Mouse (Mus musculus): ENCODE results near the gene Gm9918. TPM values are rescaled to one million over a fixed set of nuclear protein-coding genes. Genes with fewer than 3 reads are reported as not detected.
A peak's percentile ranks its signal among the peaks of the same experiment; 100 is the strongest.

The Gm9918 gene
- polyA plus RNA-seq, 1 experiment from 2014 or later = 1.1 TPM

DNA sequence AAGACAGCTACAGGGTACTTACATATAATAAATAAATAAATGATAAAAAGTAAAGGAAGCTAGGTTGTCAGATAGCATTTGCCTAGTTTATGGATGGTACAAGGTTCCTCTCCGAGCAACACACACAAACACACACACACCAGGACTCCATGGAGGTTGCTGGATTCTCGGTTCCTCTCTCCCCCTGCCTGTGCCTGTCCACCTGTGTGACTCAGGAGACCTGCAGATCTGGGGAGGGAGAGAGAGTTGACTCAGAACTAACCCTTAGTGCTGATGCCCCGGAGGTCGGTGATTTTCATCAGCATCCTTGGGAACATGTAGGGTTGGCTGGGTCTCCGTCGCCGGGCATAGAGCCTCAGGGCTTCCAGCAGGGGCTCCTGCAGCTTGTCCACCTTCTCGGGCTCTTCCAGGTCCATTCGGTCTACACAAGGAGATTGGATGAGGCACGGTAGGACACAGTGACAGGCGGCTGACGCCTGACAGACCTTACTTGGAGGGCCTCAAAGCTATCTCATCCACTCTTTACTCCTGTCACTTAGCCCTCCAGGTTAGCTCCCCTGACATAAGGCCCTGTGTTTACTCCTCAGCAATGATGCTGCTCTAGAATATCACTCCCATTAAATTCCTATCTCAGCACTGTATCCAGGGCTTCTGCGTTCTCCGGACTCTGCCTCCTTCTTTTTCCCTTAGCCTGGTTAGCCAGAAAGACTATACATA, 31.7 kb upstream of the Gm9918 start:
- H3K4me2 ChIP-seq (replicated peaks) = no peak overlapping the region
- no peaks in the 10 kb centered on the region for H3K27me3 ChIP-seq
- no peak overlapping the region for H3K27ac ChIP-seq
- no peak overlapping the region for H3K9ac ChIP-seq
- WGBS = 91% methylated on average over 14 of the region's 14 CpGs
- no peak for ATAC-seq (ENCODE audit: insufficient number of reproducible peaks, insufficient read depth, low FRiP score, low TSS enrichment)
- H3K9me3 ChIP-seq = no peaks in the 10 kb centered on the region
- H3K36me3 ChIP-seq = peaks cover 72% of the 10 kb centered on the region
- H3K4me1 ChIP-seq = peaks cover 26% of the 10 kb centered on the region
- no peak overlapping the region for H3K4me3 ChIP-seq

GRCm38 (mm10) chr15:102239260-102239590, 31.1 kb upstream of the Gm9918 start:
- Histone ChIP-seq H3K36me3 (peaks cover 71% of the 10 kb centered on the region), H3K9ac (no peak overlapping the region), H3K4me1 (peaks cover 32% of the 10 kb centered on the region), H3K27ac (no peak overlapping the region), H3K4me3 (no peak overlapping the region), H3K27me3 (no peaks in the 10 kb centered on the region), H3K4me2 (replicated peaks) (no peak overlapping the region), H3K9me3 (no peaks in the 10 kb centered on the region)
- 15% methylated on average over 9 of the region's 9 CpGs for WGBS
- ATAC-seq (ENCODE audit: insufficient number of reproducible peaks, insufficient read depth, low FRiP score, low TSS enrichment) = no peak

- Histone ChIP-seq H3K9me3 (no peaks in the 10 kb centered on the region), H3K4me1 (peaks cover 36% of the 10 kb centered on the region), H3K27me3 (no peaks in the 10 kb centered on the region), H3K4me2 (replicated peaks) (no peak overlapping the region), H3K27ac (no peak overlapping the region), H3K9ac (no peak overlapping the region), H3K36me3 (peaks cover 65% of the 10 kb centered on the region), H3K4me3 (no peak overlapping the region)
- 86% methylated on average over 11 of the region's 11 CpGs for WGBS
- ATAC-seq (ENCODE audit: insufficient number of reproducible peaks, insufficient read depth, low FRiP score, low TSS enrichment) = no peak
These were observed 30.5 kb upstream of the Gm9918 start for GRCm38 (mm10) chr15:102239851-102240250.

DNA sequence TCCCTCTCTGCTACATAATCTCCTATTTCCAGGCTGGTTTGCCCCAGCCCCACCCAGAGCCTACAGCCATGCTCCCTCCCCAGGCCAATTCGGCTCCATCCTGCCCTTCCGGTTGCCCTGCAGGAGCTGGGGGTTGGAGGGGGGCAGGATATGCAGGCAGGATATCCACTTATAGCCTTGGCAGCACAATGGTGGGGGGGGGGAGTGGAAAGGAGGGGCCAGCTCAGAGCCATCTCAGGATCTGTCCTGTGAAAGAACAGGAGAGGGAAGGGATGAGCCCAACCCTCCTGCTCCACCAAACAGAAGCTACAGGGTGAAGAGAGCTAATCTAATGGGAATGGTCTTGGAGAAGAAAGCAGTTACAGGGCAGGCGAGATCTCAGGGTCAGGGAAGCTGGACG, 29.8 kb upstream of the Gm9918 start:
- H3K9ac ChIP-seq = no peak overlapping the region
- WGBS = 63% methylated on average over 4 of the region's 4 CpGs
- H3K36me3 ChIP-seq = peaks cover 58% of the 10 kb centered on the region
- ATAC-seq (ENCODE audit: insufficient number of reproducible peaks, insufficient read depth, low FRiP score, low TSS enrichment) = no peak
- H3K4me1 ChIP-seq = peaks cover 31% of the 10 kb centered on the region
- H3K9me3 ChIP-seq = no peaks in the 10 kb centered on the region
- H3K27ac ChIP-seq = no peak overlapping the region
- no peak overlapping the region for H3K4me3 ChIP-seq
- no peaks in the 10 kb centered on the region for H3K27me3 ChIP-seq
- H3K4me2 ChIP-seq (replicated peaks) = no peak overlapping the region

DNA sequence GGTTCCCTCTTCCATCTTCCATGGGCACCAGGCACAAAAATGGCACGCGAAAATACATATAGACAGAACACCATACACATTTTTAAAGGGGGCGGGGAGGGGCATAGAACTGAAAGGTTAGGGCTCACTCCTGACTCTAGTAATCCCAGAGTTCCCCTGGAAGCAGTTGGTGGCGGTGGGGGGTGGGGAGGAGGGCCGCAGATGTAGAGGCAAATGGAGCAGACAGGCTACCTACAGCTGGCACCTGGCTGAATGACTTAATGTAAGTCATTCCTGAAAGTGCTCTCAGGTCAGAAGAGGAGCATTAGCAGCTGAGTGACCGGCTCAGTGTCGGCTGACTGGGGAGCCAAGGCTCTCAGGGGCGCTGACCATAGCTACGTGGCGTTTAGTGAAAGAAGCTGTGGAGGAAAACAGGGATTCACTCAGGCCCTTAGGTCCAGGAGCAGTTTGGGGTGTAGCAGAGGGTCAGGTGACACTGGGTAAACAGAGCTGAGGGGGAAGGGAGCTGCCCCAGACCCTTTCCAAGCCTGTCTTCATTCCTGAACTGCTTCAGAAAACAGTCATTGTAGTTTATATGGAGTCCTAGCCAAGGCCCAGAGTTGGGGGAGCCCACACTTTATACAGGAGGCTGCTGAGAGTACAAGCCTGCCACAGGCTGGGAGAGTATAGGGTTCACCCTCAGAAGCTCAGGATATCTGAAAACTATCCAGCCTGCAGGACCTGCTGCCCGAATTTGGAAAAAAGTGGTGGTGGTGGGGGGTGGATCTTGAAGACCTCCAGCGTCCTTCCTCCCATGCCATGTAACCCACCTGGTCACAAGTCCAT, 27.7 kb upstream of the Gm9918 start:
- Histone ChIP-seq H3K4me2 (replicated peaks) (peak overlapping the region; percentile 93), H3K9me3 (no peaks in the 10 kb centered on the region), H3K27ac (peak overlapping the region; percentile 99), H3K27me3 (no peaks in the 10 kb centered on the region), H3K4me1 (peaks cover 31% of the 10 kb centered on the region), H3K9ac (peak overlapping the region; percentile 59), H3K4me3 (peak overlapping the region; percentile 60), H3K36me3 (peaks cover 42% of the 10 kb centered on the region)
- no peak for ATAC-seq (ENCODE audit: insufficient number of reproducible peaks, insufficient read depth, low FRiP score, low TSS enrichment)
- 27% methylated on average over 12 of the region's 12 CpGs for WGBS

DNA sequence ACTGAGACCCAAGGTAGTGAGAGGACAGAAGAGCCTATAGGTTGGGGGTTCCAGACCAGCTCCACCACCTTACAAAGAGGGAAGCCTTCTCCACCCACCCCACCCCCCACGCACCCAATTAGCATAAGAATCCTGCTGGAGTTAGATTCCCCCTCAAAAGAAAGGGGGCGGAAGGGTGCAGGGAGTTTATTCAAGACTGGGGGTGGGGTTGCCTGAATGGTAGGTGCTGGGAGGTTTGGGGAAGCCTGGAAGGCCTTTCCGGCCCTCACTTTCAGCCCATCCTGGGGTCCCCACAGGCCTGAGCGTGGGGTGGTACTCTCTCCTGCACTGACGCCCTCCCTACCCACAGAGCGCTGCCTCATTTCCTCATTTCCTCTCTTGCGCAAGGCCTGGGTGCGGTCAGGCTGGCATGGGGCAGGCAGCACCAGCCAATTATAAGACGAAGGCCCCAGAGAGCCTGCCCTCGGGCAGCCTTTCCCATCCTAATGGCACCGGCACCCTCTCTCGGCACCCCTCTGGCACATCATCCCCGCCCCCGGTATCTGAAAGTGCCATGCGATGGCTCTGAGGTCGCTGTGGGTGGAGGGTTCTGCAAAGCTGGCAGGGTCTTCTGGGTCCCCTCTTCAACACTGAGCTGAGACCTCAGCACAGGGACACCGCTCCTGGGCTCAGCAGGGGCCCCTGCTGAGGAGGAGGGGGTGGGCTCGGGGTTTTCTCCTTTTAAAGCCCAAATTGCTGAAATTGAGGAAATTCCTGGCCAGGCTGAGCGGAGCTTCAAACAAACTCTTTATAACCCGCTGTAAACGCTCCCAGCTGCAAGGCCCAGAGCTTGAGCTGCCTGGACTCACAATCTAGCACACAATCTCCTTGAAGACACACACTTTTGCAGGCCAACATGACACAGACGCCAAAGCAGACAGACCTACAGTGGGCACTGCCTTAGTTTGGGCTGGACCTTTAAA, 26.9 kb upstream of the Gm9918 start:
- H3K4me3 ChIP-seq = peak overlapping the region; percentile 60
- H3K27me3 ChIP-seq = no peaks in the 10 kb centered on the region
- peaks cover 34% of the 10 kb centered on the region for H3K36me3 ChIP-seq
- peak overlapping the region; percentile 99 for H3K27ac ChIP-seq
- peaks cover 33% of the 10 kb centered on the region for H3K4me1 ChIP-seq
- ATAC-seq (ENCODE audit: insufficient number of reproducible peaks, insufficient read depth, low FRiP score, low TSS enrichment) = no peak
- H3K9ac ChIP-seq = peak overlapping the region; percentile 59
- WGBS = 8% methylated on average over 22 of the region's 22 CpGs
- no peaks in the 10 kb centered on the region for H3K9me3 ChIP-seq
- H3K4me2 ChIP-seq (replicated peaks) = peak overlapping the region; percentile 93

- Histone ChIP-seq H3K27me3 (no peaks in the 10 kb centered on the region), H3K9ac (peak overlapping the region; percentile 64), H3K36me3 (peaks cover 24% of the 10 kb centered on the region), H3K27ac (peak overlapping the region; percentile 99), H3K4me2 (replicated peaks) (peak overlapping the region; percentile 93), H3K9me3 (no peaks in the 10 kb centered on the region), H3K4me1 (peaks cover 44% of the 10 kb centered on the region), H3K4me3 (peak overlapping the region; percentile 60)
- no peak for ATAC-seq (ENCODE audit: insufficient number of reproducible peaks, insufficient read depth, low FRiP score, low TSS enrichment)
- 4% methylated on average over 16 of the region's 19 CpGs for WGBS
These were observed 25.8 kb upstream of the Gm9918 start for GRCm38 (mm10) chr15:102244306-102245191.

DNA sequence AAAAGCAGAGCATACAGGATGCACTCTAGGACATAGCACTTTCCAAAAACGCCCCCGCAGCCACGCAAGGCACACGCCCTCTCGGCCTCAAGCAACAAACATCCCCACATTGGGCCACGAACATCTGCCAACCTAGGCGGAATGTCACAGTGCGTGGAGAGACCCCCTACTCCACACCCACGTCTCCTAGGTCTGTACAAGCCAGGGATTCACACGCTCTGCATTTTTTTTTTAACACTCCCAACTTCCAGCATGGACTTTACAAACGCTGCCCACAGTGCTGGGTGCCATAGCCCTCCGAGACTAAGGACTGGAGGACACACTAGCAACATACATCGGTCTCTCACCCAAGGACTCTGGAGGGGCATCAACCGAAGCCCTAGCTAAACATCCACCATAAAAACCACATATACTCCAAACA, 24.9 kb upstream of the Gm9918 start:
- ATAC-seq (ENCODE audit: insufficient number of reproducible peaks, insufficient read depth, low FRiP score, low TSS enrichment) = no peak
- 3% methylated on average over 14 of the region's 14 CpGs for WGBS
- Histone ChIP-seq H3K27ac (peak overlapping the region; percentile 99), H3K9me3 (no peaks in the 10 kb centered on the region), H3K27me3 (no peaks in the 10 kb centered on the region), H3K36me3 (peaks cover 19% of the 10 kb centered on the region), H3K9ac (peak overlapping the region; percentile 64), H3K4me2 (replicated peaks) (peak overlapping the region; percentile 93), H3K4me1 (peaks cover 53% of the 10 kb centered on the region), H3K4me3 (peak overlapping the region; percentile 60)

DNA sequence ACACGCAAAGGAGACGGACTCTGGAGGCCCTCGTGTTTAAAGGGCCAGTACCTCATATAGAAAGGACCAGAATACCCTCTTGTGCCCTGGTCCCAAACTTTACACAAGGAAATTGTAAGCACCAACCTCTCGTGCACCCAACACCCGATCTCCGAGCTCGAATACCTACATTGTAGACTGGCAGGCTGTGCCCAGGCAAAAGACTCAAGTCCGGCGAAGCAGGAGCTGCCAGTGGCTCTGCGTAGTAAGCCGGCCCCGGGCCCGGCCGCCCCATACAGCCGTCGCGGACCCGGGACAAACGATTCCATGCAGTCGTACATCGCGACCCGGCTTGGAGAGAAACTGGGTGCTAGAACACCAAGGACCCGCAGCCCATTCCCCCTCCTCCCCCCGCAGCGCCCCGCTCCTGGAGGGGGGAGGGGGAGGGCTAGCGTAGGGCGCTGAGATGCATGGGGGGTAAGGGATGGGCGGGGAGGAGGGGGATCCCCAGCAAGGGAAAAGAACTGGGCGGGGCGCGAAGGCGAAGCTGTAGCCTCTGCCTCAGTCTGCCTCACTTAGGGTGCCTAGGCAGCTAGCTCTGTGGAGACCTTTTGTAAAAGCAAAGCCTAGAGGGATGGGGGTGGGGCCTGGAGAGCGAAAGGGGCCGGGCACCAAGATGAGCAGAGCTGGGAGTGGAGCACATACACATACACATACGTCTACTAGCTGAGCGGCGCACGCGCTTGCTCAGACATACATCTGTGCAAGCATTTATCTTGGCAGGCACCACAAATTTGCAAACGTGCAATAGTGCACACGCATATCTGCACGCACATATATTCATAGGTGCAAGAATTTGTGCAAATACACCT, 24.2 kb upstream of the Gm9918 start:
- H3K4me1 ChIP-seq = peaks cover 59% of the 10 kb centered on the region
- H3K27me3 ChIP-seq = no peaks in the 10 kb centered on the region

GRCm38 (mm10) chr15:102246866-102247251, 23.5 kb upstream of the Gm9918 start:
- peak overlapping the region; percentile 64 for H3K9ac ChIP-seq
- peak overlapping the region; percentile 93 for H3K4me2 ChIP-seq (replicated peaks)
- H3K9me3 ChIP-seq = no peaks in the 10 kb centered on the region
- under 1% methylated on average over 35 of the region's 35 CpGs for WGBS
- peak overlapping the region; percentile 60 for H3K4me3 ChIP-seq
- H3K36me3 ChIP-seq = peaks cover 19% of the 10 kb centered on the region
- H3K4me1 ChIP-seq = peaks cover 67% of the 10 kb centered on the region
- H3K27ac ChIP-seq = peak overlapping the region; percentile 99
- no peaks in the 10 kb centered on the region for H3K27me3 ChIP-seq
- peak; percentile 23 for ATAC-seq (ENCODE audit: insufficient number of reproducible peaks, insufficient read depth, low FRiP score, low TSS enrichment)

More for the DNA sequence above, 24.2 kb upstream of the Gm9918 start:
- Histone ChIP-seq H3K4me2 (replicated peaks) (peak overlapping the region; percentile 93), H3K9ac (peak overlapping the region; percentile 64), H3K36me3 (peaks cover 19% of the 10 kb centered on the region), H3K9me3 (no peaks in the 10 kb centered on the region), H3K27ac (peak overlapping the region; percentile 99), H3K4me3 (peak overlapping the region; percentile 60)
- peak; percentile 55 for ATAC-seq (ENCODE audit: insufficient number of reproducible peaks, insufficient read depth, low FRiP score, low TSS enrichment)
- WGBS = under 1% methylated on average over 39 of the region's 44 CpGs
